Mouse (Mus musculus) intestine, postnatal 0 days (tissue): ENCODE results near the gene Gab1. TPM values are rescaled to one million over a fixed set of nuclear protein-coding genes. Genes with fewer than 3 reads are reported as not detected.

Experiments used
- ATAC-seq: fragments of 200-750 bp; cut with Nextera tagmentation; 2 replicates; pipeline ENCODE4 v1.8.0; 2017; ENCODE audit warnings: mild to moderate bottlenecking, moderate TSS enrichment, moderate library complexity
- H3K27ac ChIP-seq: fragments of 300-500 bp; sonication (generic); 2 replicates; pipeline ENCODE4 v1.5.1; 2014; ENCODE audit warnings: mild to moderate bottlenecking, low read depth, low read length, moderate library complexity
- H3K27me3 ChIP-seq: fragments of 300-500 bp; sonication (generic); replicated peaks from 2 replicates; pipeline ENCODE4 v1.6.1; 2014; ENCODE audit warnings: low read length, mixed read lengths; ENCODE audit not compliant: control insufficient read depth, insufficient read depth
- H3K36me3 ChIP-seq: fragments of 300-500 bp; sonication (generic); 2 replicates; pipeline ENCODE4 v1.6.1; 2014; ENCODE audit warnings: mild to moderate bottlenecking, moderate library complexity; ENCODE audit not compliant: control insufficient read depth, insufficient read depth
- H3K4me1 ChIP-seq: fragments of 300-500 bp; sonication (generic); replicated peaks from 2 replicates; pipeline ENCODE4 v1.6.1; 2014; ENCODE audit warnings: antibody characterized with exemption, low read length, mixed read lengths; ENCODE audit not compliant: control insufficient read depth, insufficient read depth
- H3K4me2 ChIP-seq: fragments of 300-500 bp; sonication (generic); replicated peaks from 2 replicates; pipeline ENCODE4 v1.6.1; 2014; ENCODE audit warnings: low read depth, mild to moderate bottlenecking, moderate library complexity
- H3K4me3 ChIP-seq: fragments of 300-500 bp; sonication (generic); 2 replicates; pipeline ENCODE4 v1.5.1; 2014; ENCODE audit warnings: low read depth, low read length
- H3K9ac ChIP-seq: fragments of 300-500 bp; sonication (generic); 2 replicates; pipeline ENCODE4 v1.6.1; 2014; ENCODE audit warnings: mild to moderate bottlenecking, low read depth, low read length
- H3K9me3 ChIP-seq: fragments of 300-500 bp; sonication (generic); 2 replicates; pipeline ENCODE4 v1.6.1; 2016; ENCODE audit warnings: mixed run types; ENCODE audit not compliant: control insufficient read depth
- CTCF ChIP-seq: sonication (generic); IDR thresholded peaks from 2 replicates; pipeline ENCODE4 v1.5.1; 2016; ENCODE audit warnings: low read depth, mild to moderate bottlenecking, control low read depth, antibody characterized with exemption, moderate library complexity
- WGBS: fragments of 180-500 bp; shearing (Covaris S2); extraction: QIAGEN DNeasy Blood & Tissue Kit; methylation state at CpG from one replicate; pipeline ENCODE4 v1.1.7; 2014; 5-methylcytosine and 5-hydroxymethylcytosine counted together
- polyA plus RNA-seq: library from polyadenylated mRNA; unstranded; fragments of >200 nt; fragmentation: Nextera tagmentation; extraction: Ambion mirVana; gene quantifications from 2 replicates; pipeline ENCODE4 v1.2.1, GENCODE M21; 2015

Gab1 gene
- polyA plus RNA-seq, 1 experiment from 2014 or later: 9.1 TPM

DNA sequence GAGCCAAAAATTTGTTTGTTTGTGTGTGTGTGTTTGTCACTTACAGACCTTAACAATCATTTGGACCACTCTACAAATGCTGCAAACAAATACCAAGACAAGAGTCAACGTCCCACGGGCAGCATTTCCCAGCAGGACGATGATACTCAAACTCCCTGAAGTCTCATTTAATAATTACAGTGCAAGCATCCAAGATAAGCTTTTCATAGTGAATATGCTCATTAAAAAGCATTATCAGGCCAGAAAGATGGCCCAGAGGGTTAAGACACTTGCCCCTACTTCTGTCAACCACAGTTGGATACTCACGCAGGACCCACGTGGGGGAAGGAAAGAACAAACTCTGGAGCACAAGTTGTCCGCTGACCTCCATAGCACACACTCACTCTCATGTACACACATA lies 4.8 kb downstream of the Gab1 start:
- no peak for ATAC-seq
- no peaks in the 10 kb centered on the region for H3K9me3 ChIP-seq
- no peaks in the 10 kb centered on the region for H3K36me3 ChIP-seq
- H3K4me2 ChIP-seq: no peak overlapping the region
- H3K9ac ChIP-seq: no peak overlapping the region
- H3K4me3 ChIP-seq: no peak overlapping the region
- H3K27me3 ChIP-seq: no peaks in the 10 kb centered on the region
- no peak for TF ChIP-seq CTCF
- H3K27ac ChIP-seq: no peak overlapping the region
- H3K4me1 ChIP-seq: peaks cover 4% of the 10 kb centered on the region; the same call in 1 of the 2 replicates
- WGBS: 86% methylated on average over 6 of the region's 6 CpGs

GRCm38 (mm10) chr8:80873723-80874427 lies 6.4 kb downstream of the Gab1 start:
- Histone ChIP-seq H3K4me3 (no peak overlapping the region), H3K4me1 (peaks cover 17% of the 10 kb centered on the region), H3K4me2 (peak overlapping the region; percentile 17), H3K27me3 (no peaks in the 10 kb centered on the region), H3K9ac (no peak overlapping the region), H3K9me3 (no peaks in the 10 kb centered on the region), H3K27ac (0 out of 2 replicates have a peak overlapping the region, but pooled peaks have one; percentile 35), H3K36me3 (no peaks in the 10 kb centered on the region)
- TF ChIP-seq CTCF: no peak
- ATAC-seq: peak; percentile 86
- 49% methylated on average over 10 of the region's 10 CpGs for WGBS

DNA sequence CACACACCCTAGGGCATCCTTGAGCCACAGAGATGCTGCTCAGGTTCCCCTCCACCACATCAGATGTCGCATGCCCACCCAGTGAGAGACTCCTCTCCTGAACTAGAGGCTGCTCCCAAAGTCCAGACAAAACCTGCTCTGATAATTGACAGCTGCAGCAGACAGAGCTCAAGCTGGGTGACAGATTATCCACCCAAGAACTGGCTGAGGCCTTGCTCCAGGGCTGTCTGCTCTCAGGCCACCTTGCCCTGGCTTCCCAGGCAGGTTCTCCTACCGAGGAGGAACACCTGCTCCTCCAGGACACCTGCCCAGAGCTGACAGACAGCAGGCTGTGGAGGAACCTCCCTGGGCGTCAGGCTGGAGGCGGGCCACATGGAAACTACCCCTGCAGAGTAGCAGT lies 7.6 kb downstream of the Gab1 start:
- no peaks in the 10 kb centered on the region for H3K9me3 ChIP-seq
- H3K27me3 ChIP-seq: no peaks in the 10 kb centered on the region
- H3K4me3 ChIP-seq: no peak overlapping the region
- H3K4me1 ChIP-seq: peaks cover 19% of the 10 kb centered on the region
- H3K36me3 ChIP-seq: no peaks in the 10 kb centered on the region
- no peak overlapping the region for H3K9ac ChIP-seq
- H3K4me2 ChIP-seq: no peak overlapping the region
- no peak for TF ChIP-seq CTCF
- WGBS: 47% methylated on average over 4 of the region's 4 CpGs
- H3K27ac ChIP-seq: no peak overlapping the region; the same call in 1 of the 2 replicates
- no peak for ATAC-seq

DNA sequence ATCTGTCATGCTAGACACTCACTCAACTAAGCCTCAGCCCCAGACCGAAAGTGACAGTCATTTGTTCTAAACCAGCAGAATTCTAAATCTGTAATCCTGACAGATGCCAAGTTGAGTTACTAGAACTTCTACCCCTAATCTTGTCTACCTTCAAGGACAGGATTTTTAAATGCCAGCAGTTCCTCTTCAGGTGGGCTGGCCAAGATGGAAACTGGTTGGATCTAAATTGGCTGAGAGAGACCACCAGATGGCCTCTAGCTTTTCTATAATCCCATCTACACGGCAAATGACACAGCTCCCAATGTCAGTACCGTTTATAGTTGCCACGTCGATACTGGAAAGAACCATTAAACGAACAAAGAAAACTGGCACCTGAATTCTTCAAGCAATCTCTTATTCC lies 8.9 kb downstream of the Gab1 start:
- WGBS: 83% methylated on average over 6 of the region's 6 CpGs
- Histone ChIP-seq H3K27me3 (no peaks in the 10 kb centered on the region), H3K4me1 (peaks cover 19% of the 10 kb centered on the region), H3K4me2 (no peak overlapping the region), H3K9ac (0 out of 2 replicates have a peak overlapping the region, but pooled peaks have one; percentile 11), H3K9me3 (no peaks in the 10 kb centered on the region), H3K27ac (no peak overlapping the region), H3K36me3 (no peaks in the 10 kb centered on the region), H3K4me3 (no peak overlapping the region)
- no peak for TF ChIP-seq CTCF
- ATAC-seq: no peak

DNA sequence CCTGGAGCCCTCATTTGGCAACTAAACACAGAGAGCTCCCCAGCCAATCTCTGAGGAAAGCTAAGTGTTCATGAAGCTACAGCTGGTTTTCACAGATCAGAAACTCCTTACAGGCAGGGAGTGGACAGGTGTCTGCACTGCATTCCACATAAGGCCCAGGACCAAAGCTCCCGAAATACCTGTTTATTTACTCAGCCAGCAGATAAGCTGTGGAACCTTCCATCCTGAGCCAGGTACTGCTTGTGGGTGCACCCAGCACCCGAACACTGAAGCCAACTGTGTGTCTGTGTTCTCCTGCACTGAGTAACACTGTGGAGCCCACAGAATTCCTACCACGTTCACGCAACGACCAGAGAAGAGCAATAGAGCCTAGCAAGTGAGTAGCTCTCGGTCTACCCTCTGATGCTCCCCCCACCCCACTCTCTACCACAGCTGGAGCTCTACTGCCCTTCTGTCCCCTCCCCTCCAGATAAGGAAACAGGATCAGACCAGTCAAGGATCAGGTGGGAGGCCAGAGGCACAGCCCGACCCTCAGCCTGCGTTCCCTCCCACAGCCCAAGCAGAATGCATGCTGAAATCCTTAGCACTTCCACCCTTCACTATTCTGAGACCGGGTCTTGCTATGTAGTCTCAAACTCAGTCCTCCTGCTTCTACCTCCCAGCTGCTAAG lies 9.6 kb downstream of the Gab1 start:
- Histone ChIP-seq H3K4me1 (peaks cover 19% of the 10 kb centered on the region), H3K4me3 (no peak overlapping the region), H3K36me3 (no peaks in the 10 kb centered on the region), H3K27ac (0 out of 2 replicates have a peak overlapping the region, but pooled peaks have one; percentile 41), H3K9ac (0 out of 2 replicates have a peak overlapping the region, but pooled peaks have one; percentile 11), H3K27me3 (no peaks in the 10 kb centered on the region), H3K4me2 (peak overlapping the region; percentile 27; the same call in 1 of the 2 replicates), H3K9me3 (no peaks in the 10 kb centered on the region)
- 43% methylated on average over 9 of the region's 9 CpGs for WGBS
- ATAC-seq: peak; percentile 67
- no peak for TF ChIP-seq CTCF

DNA sequence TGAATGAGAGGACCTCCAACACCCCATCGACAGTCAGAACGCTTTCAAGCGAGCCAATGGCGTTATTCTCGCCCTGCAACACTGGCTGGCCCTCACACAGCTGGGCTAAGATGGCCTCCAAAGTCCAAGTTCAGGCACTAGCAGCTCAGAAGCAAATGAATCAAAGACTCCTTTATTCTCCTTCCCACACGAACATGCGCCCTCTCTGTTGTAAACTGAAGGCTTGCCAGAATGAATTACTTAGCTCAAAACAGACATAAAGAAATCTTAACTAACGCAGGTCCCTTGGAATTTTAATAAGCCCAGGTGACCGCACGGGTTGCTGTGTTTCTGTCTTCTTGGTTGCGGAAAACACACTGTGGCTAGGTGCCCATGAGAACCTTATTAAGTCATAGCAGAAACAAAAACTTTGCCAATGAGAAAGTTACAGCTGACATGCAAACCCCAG lies 10.4 kb downstream of the Gab1 start:
- Histone ChIP-seq H3K4me1 (peaks cover 19% of the 10 kb centered on the region), H3K9me3 (no peaks in the 10 kb centered on the region), H3K36me3 (no peaks in the 10 kb centered on the region; the same call in 1 of the 2 replicates), H3K4me3 (no peak overlapping the region), H3K27me3 (no peaks in the 10 kb centered on the region), H3K4me2 (no peak overlapping the region), H3K9ac (no peak overlapping the region), H3K27ac (0 out of 2 replicates have a peak overlapping the region, but pooled peaks have one; percentile 41)
- no peak for TF ChIP-seq CTCF
- 37% methylated on average over 11 of the region's 11 CpGs for WGBS
- ATAC-seq: no peak
